Mouse (Mus musculus): Measurements from ENCODE around the gene Src.

- TF ChIP-seq CTCF (IDR thresholded peaks at IDR 0.05; ENCODE audit: low read depth) (no peak), EP300 (IDR thresholded peaks at IDR 0.05; ENCODE audit: low read depth) (no peak)
Observed at GRCm38 (mm10) chr2:157393549-157393948, 24.7 kb upstream of the Src start.
